Mouse (Mus musculus) ES-E14 (cell line): ENCODE data around the gene Proser2. TPM values are rescaled to one million over a fixed set of nuclear protein-coding genes. Genes with fewer than 3 reads are reported as not detected.

Source experiments
- DNase-seq: peaks from one replicate; pipeline ENCODE4 v3.0.0-alpha.2; 2013; ENCODE audit warnings: low read depth, low spot score
- H3K27ac ChIP-seq: 2 replicates; pipeline ENCODE4 v1.5.1; 2012; ENCODE audit warnings: low read depth, mild to moderate bottlenecking, low read length, moderate library complexity, mixed read lengths; ENCODE audit not compliant: poor library complexity, insufficient read depth, severe bottlenecking
- H3K36me3 ChIP-seq: 2 replicates; pipeline ENCODE4 v1.6.1; 2012; ENCODE audit warnings: mild to moderate bottlenecking, low read length, moderate library complexity, mixed read lengths; ENCODE audit not compliant: control insufficient read depth, poor library complexity, insufficient read depth, severe bottlenecking
- H3K4me1 ChIP-seq, 2 experiments: fragments of 150-350 bp in 1 of 2; sonication (generic) in 1 of 2; 2 replicates each; pipeline ENCODE4 v1.6.1; 2012; ENCODE audit warnings: low read length in 2 of 2, mild to moderate bottlenecking in 1 of 2, mixed read lengths in 1 of 2; ENCODE audit not compliant: control insufficient read depth in 2 of 2, insufficient read depth in 2 of 2, poor library complexity in 1 of 2
- H3K4me3 ChIP-seq, 2 experiments: fragments of 150-350 bp in 1 of 2; sonication (generic) in 1 of 2; 2 replicates each; pipeline ENCODE4 v1.5.1; 2012; ENCODE audit warnings: low read length in 2 of 2, low read depth in 1 of 2, mild to moderate bottlenecking in 1 of 2, mixed read lengths in 1 of 2; ENCODE audit not compliant: insufficient read depth in 1 of 2, poor library complexity in 1 of 2, severe bottlenecking in 1 of 2
- H3K9ac ChIP-seq: 2 replicates; pipeline ENCODE4 v1.6.1; 2012; ENCODE audit warnings: low read depth, mild to moderate bottlenecking, low read length, mixed read lengths; ENCODE audit not compliant: poor library complexity, insufficient read depth, severe bottlenecking
- H3K9me3 ChIP-seq: fragments of 150-350 bp; sonication (generic); 2 replicates; pipeline ENCODE4 v1.6.1; 2012; ENCODE audit warnings: low read depth, mild to moderate bottlenecking, low read length; ENCODE audit not compliant: control insufficient read depth, insufficient read depth
- CHD2 ChIP-seq: IDR thresholded peaks from 2 replicates; pipeline ENCODE4 v1.6.1; 2014; ENCODE audit warnings: mild to moderate bottlenecking, low read depth, low read length, inconsistent platforms
- HCFC1 ChIP-seq: IDR thresholded peaks from 2 replicates; pipeline ENCODE4 v1.6.1; 2012; ENCODE audit warnings: low read length, inconsistent platforms, borderline replicate concordance; ENCODE audit not compliant: insufficient read depth
- MAFK ChIP-seq: IDR thresholded peaks from 2 replicates; pipeline ENCODE4 v1.6.1; 2014; ENCODE audit warnings: mild to moderate bottlenecking, low read depth, low read length, inconsistent platforms; ENCODE audit not compliant: insufficient read depth
- ZC3H11A ChIP-seq: IDR thresholded peaks from 2 replicates; pipeline ENCODE4 v1.6.1; 2012; ENCODE audit warnings: low read depth, mild to moderate bottlenecking, inconsistent platforms, low read length, borderline replicate concordance
- ZNF384 ChIP-seq: IDR thresholded peaks from 2 replicates; pipeline ENCODE4 v1.6.1; 2012; ENCODE audit warnings: low read depth, low read length, inconsistent platforms
- in situ Hi-C, 2 experiments: fragments of 600-800 bp; cut with MboI; formaldehyde crosslinking; loops; one replicate each; pipeline ENCODE4 v1.15.1; 2025; ENCODE audit warnings: low sequenced_read_pairs in 2 of 2, inconsistent platforms in 1 of 2; ENCODE audit not compliant: unreplicated experiment in 2 of 2
- total RNA-seq: library from RNA; depleted of rRNA; stranded (reverse); fragments of 300-350 nt; gene quantifications from 2 replicates; pipeline ENCODE4 v1.2.3, GENCODE M21; 2012

Proser2 gene
- total RNA-seq, 1 experiment, result 1.9 TPM

DNA sequence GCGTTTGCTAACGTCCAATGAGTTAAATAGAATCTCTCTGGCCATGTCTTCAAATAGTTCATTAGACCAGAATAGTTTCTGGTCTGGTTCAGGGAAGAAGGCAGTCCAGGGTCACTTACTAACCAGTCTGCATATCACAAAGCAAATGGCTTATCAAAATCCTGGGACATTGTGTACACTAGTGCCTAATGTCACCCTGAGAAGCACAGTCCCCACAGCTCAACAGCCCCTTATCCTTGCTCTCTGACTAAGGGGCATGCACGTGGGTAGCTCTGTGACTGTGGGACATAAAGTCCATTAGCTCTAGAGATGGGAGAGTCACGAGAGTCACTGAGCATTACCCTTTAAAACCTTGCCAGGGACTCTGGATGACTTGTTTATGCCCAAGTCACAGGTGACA is 17.4 kb downstream of the Proser2 start:
- Histone ChIP-seq H3K36me3 (no peaks in the 10 kb centered on the region), H3K9ac (no peak overlapping the region), H3K9me3 (no peaks in the 10 kb centered on the region), H3K4me3 (no peak overlapping the region), H3K27ac (no peak overlapping the region), H3K4me1 (no peaks in the 10 kb centered on the region)
- TF ChIP-seq ZNF384 (no peak), CHD2 (no peak), MAFK (no peak), ZC3H11A (no peak), HCFC1 (no peak)
- no peak for DNase-seq
- in situ Hi-C loops, result no loop called here

DNA sequence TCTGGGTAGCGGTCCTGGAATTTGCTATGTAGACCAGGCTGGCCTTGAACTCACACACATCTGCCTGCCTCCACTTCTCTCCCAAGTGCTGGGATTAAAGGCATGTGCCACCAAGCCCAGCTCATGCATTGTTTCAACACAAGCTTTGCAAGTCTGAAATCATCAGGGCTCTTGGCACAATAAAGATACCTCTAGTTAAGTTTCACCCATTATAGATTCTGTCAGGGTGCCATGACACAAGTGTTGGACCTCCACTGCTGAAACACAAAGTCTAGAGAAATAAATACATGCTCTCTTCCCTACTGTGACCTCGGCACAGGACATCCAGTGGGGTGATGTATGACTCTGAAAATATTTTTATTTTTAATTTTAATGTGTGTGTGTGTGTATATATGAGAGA is 24.6 kb downstream of the Proser2 start:
- no peak overlapping the region for H3K9ac ChIP-seq
- in situ Hi-C loops, result no loop called here
- DNase-seq, result no peak
- H3K36me3 ChIP-seq, result no peaks in the 10 kb centered on the region
- peaks cover 0 to 2% of the 10 kb centered on the region in 2 experiments; a peak in 1 of 4 replicates for H3K4me1 ChIP-seq
- H3K4me3 ChIP-seq, result no peak overlapping the region
- no peak overlapping the region for H3K27ac ChIP-seq
- TF ChIP-seq CHD2, result no peak
- H3K9me3 ChIP-seq, result no peaks in the 10 kb centered on the region

DNA sequence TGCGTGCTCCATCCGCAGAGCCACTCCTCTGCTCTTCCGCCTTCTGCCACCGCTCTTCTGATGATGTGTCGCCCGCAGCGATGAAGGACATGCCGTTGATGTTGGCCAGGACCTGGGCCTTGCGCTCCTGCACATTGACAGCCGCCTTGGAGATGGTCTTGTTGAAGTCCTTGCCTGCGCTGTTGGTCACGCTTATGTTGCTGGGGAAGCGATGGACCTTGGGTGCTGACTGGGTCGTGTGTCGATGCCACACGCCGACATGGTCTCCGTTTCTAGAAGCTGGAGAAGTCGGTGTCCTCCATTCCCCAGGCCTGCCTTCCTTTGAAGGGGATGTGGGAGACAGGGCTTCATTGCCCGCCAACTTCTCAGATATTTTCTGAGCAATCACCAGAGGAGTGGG is 29.3 kb downstream of the Proser2 start:
- DNase-seq, result no peak
- in situ Hi-C loops, result no loop called here
- TF ChIP-seq MAFK (no peak), ZNF384 (no peak), CHD2 (no peak), ZC3H11A (no peak), HCFC1 (no peak)
- no peaks in the 10 kb centered on the region for H3K9me3 ChIP-seq
- H3K27ac ChIP-seq, result no peak overlapping the region
- peaks cover 12 to 18% of the 10 kb centered on the region in 2 experiments; a peak in 3 of 4 replicates for H3K4me1 ChIP-seq
- H3K36me3 ChIP-seq, result no peaks in the 10 kb centered on the region
- H3K9ac ChIP-seq, result peak overlapping the region; percentile 36
- peak overlapping the region; percentile 63 to 69 for H3K4me3 ChIP-seq

DNA sequence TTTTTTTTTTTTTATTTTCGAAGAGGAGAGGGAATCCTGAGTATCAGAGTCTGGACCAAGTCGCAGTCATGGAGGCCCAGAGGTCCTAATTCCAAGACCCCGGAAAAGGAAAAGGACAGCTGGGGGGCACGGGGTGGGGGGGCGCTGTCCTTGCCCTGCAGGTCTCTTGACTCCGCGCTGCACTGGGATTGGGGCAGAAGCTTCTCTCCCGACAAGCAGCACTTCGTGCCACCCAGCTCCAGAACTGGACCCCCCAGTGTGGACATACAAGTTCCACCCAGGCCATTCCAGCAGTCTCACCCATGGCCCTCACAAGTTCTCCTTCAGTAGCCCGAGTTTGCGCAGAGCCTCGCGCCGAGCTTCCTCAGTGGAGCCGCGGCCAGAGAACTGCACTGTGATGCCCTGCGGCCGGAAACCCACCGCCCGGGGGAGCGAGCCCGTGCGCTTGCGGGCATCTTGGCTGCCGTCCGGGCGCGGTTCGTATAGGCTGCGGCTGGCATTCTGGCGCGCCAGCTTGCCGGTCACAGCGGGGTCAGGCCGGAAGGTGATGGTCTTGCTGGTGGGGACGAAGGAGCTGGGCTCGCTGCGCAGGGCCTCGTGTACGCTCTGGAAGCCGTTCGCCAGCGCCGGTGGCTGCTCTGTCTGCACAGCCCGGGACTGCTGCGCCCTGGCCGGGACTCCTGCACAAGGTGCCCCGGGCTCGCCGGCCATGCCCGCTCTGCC is 29.8 kb downstream of the Proser2 start:
- no peak for TF ChIP-seq ZNF384
- no peak for TF ChIP-seq CHD2
- TF ChIP-seq MAFK, result no peak
- no peak for TF ChIP-seq HCFC1
- no peak for TF ChIP-seq ZC3H11A
- no peaks in the 10 kb centered on the region for H3K9me3 ChIP-seq
- peaks cover 12 to 18% of the 10 kb centered on the region in 2 experiments; a peak in 3 of 4 replicates for H3K4me1 ChIP-seq
- no peak for DNase-seq
- no peaks in the 10 kb centered on the region for H3K36me3 ChIP-seq
- peak overlapping the region; percentile 36 for H3K9ac ChIP-seq
- peak overlapping the region; percentile 63 to 69 for H3K4me3 ChIP-seq
- no peak overlapping the region for H3K27ac ChIP-seq
- in situ Hi-C loops, result no loop called here

- DNase-seq, result no peak
- Histone ChIP-seq H3K36me3 (no peaks in the 10 kb centered on the region), H3K27ac (no peak overlapping the region), H3K9me3 (no peaks in the 10 kb centered on the region), H3K4me3 (peak overlapping the region in 1 of 2 experiments; percentile 18; a peak in 2 of 4 replicates), H3K4me1 (peaks cover 12 to 18% of the 10 kb centered on the region in 2 experiments; a peak in 3 of 4 replicates), H3K9ac (no peak overlapping the region)
- in situ Hi-C loops, result no loop called here
- no peak for TF ChIP-seq HCFC1
- no peak for TF ChIP-seq ZNF384
- TF ChIP-seq MAFK, result no peak
- TF ChIP-seq CHD2, result no peak
- TF ChIP-seq ZC3H11A, result no peak
Observed at GRCm38 (mm10) chr2:6099443-6099842, 30.6 kb downstream of the Proser2 start.
